Mouse (Mus musculus) C2C12 (cell line): ENCODE measurements around the gene Fam107b.

Source experiments
- CTCF ChIP-seq: IDR thresholded peaks from one replicate; pipeline ENCODE4 v1.5.1; 2011; ENCODE audit not compliant: control insufficient read depth, insufficient read depth, insufficient read length
- MAX ChIP-seq: IDR thresholded peaks from one replicate; pipeline ENCODE4 v1.6.1; 2011; ENCODE audit warnings: mild to moderate bottlenecking, control low read depth
- MYOG ChIP-seq: IDR thresholded peaks from one replicate; pipeline ENCODE4 v1.6.1; 2011; ENCODE audit not compliant: control insufficient read depth, insufficient read length; ENCODE audit errors: extremely low read depth
- USF1 ChIP-seq: IDR thresholded peaks from one replicate; pipeline ENCODE4 v1.6.1; 2011; ENCODE audit warnings: low read depth, mild to moderate bottlenecking, control low read depth, moderate library complexity

DNA sequence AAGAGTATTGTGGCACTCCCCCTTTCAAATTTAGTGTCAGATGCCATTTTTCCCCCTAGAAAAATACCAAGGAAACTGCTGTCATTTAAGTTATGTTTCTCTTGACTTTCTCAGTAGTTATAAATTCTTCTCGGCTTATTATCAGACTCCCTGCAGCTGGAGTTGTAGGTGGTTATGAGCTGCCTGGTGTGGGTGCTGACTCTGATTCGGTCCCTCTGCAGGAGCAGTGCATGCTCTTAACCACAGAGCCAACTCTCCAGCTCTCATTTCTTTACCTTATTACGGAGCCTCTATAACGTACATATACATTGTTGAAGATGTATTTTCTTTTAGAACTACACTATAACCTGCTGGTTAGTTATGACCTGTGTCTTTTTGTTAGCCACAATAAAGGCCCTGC lies 47.7 kb upstream of the Fam107b start:
- TF ChIP-seq USF1 (no peak), CTCF (no peak), MAX (no peak), MYOG (no peak)
